Mouse (Mus musculus) myocyte (in vitro differentiated cells): ENCODE measurements around the gene Cep170. TPM values are rescaled to one million over a fixed set of nuclear protein-coding genes. Genes with fewer than 3 reads are reported as not detected.
A peak's percentile ranks its signal among the peaks of the same experiment; 100 is the strongest.
"Not testable (repeated sequence)": the region's sequence is repeated elsewhere in the genome, so short reads cannot be mapped to it uniquely, and the experiment has no call there.

ENCODE experiments used
- H3K27me3 ChIP-seq: one replicate; pipeline ENCODE4 v1.6.1; 2011; ENCODE audit not compliant: control insufficient read depth, insufficient read depth, insufficient read length
- H3K36me3 ChIP-seq: one replicate; pipeline ENCODE4 v1.6.1; 2011; ENCODE audit not compliant: control insufficient read depth, insufficient read depth
- H3K4me2 ChIP-seq: one replicate; pipeline ENCODE4 v1.6.1; 2011; ENCODE audit warnings: low read depth, control low read depth
- H3K4me3 ChIP-seq: one replicate; pipeline ENCODE4 v1.5.1; 2011; ENCODE audit warnings: mild to moderate bottlenecking, control low read depth, moderate library complexity
- H3K79me2 ChIP-seq: one replicate; pipeline ENCODE4 v1.6.1; 2011; ENCODE audit not compliant: control insufficient read depth, insufficient read depth
- H3ac ChIP-seq: one replicate; pipeline ENCODE4 v1.6.1; 2011; ENCODE audit not compliant: control insufficient read depth, insufficient read length
- CEBPB ChIP-seq: IDR thresholded peaks from 2 replicates; pipeline ENCODE4 v1.6.1; 2011; ENCODE audit warnings: mild to moderate bottlenecking, moderate library complexity; ENCODE audit not compliant: poor library complexity, insufficient read depth, severe bottlenecking
- E2F4 ChIP-seq: IDR thresholded peaks from one replicate; pipeline ENCODE4 v1.6.1; 2011; ENCODE audit warnings: mild to moderate bottlenecking, control low read depth, moderate library complexity; ENCODE audit not compliant: insufficient read depth
- MAX ChIP-seq: IDR thresholded peaks from one replicate; pipeline ENCODE4 v1.6.1; 2011; ENCODE audit warnings: low read depth, mild to moderate bottlenecking, control low read depth
- MYOD1 ChIP-seq, 3 experiments: IDR thresholded peaks; one replicate each; pipeline ENCODE4 v1.6.1; 2011; ENCODE audit warnings: control low read depth in 2 of 3, low read depth in 2 of 3, mild to moderate bottlenecking in 2 of 3, moderate library complexity in 1 of 3; ENCODE audit not compliant: insufficient read length in 2 of 3, control insufficient read depth in 1 of 3
- MYOG ChIP-seq, 3 experiments: IDR thresholded peaks; one replicate each; pipeline ENCODE4 v1.6.1; 2011; ENCODE audit warnings: control low read depth in 2 of 3, low read depth in 2 of 3, mild to moderate bottlenecking in 2 of 3; ENCODE audit not compliant: insufficient read length in 2 of 3, control insufficient read depth in 1 of 3, insufficient read depth in 1 of 3
- POLR2A ChIP-seq: IDR thresholded peaks from one replicate; pipeline ENCODE4 v1.6.1; 2011; ENCODE audit warnings: low read depth, mild to moderate bottlenecking, control low read depth, moderate library complexity; ENCODE audit not compliant: insufficient read length
- POLR2AphosphoS2 ChIP-seq: IDR thresholded peaks from one replicate; pipeline ENCODE4 v1.6.1; 2011; ENCODE audit warnings: low read depth, control low read depth; ENCODE audit not compliant: insufficient read length
- SRF ChIP-seq: IDR thresholded peaks from one replicate; pipeline ENCODE4 v1.6.1; 2011; ENCODE audit warnings: low read depth; ENCODE audit not compliant: control insufficient read depth, insufficient read length
- TCF12 ChIP-seq: IDR thresholded peaks from one replicate; pipeline ENCODE4 v1.6.1; 2011; ENCODE audit warnings: mild to moderate bottlenecking, control low read depth; ENCODE audit not compliant: poor library complexity, insufficient read depth, severe bottlenecking
- TCF3 ChIP-seq: IDR thresholded peaks from one replicate; pipeline ENCODE4 v1.6.1; 2011; ENCODE audit warnings: low read depth, control low read depth; ENCODE audit not compliant: insufficient read length
- USF1 ChIP-seq: IDR thresholded peaks from one replicate; pipeline ENCODE4 v1.6.1; 2011; ENCODE audit warnings: low read depth, mild to moderate bottlenecking, control low read depth, moderate library complexity
- polyA plus RNA-seq: library from polyadenylated mRNA; unstranded; fragments of >200 nt; fragmentation: generic; extraction: Trizol; gene quantifications from one replicate; pipeline ENCODE4 v1.2.1, GENCODE M21; 2012; ENCODE audit warnings: missing spikeins

Gene Cep170
- polyA plus RNA-seq, 1 experiment = 15.4 TPM

- Histone ChIP-seq H3ac (no peak overlapping the region), H3K4me2 (no peak overlapping the region), H3K36me3 (no peaks in the 10 kb centered on the region), H3K79me2 (no peaks in the 10 kb centered on the region), H3K27me3 (no peaks in the 10 kb centered on the region), H3K4me3 (no peak overlapping the region)
- TF ChIP-seq POLR2AphosphoS2 (no peak), MYOD1 (IDR thresholded peaks at IDR 0.05; ENCODE audit: control insufficient read depth in 1 of 3, insufficient read length in 2 of 3, low read depth in 2 of 3) (peak in 2 of 3 experiments; percentile 14 to 17), POLR2A (no peak), MYOG (IDR thresholded peaks at IDR 0.05; ENCODE audit: control insufficient read depth in 1 of 3, insufficient read depth in 1 of 3, insufficient read length in 2 of 3, low read depth in 2 of 3) (peak in 1 of 3 experiments; percentile 4), USF1 (no peak), TCF12 (peak; percentile 54)
Measured at GRCm38 (mm10) chr1:176849377-176849776, 35.5 kb upstream of the Cep170 start.

DNA sequence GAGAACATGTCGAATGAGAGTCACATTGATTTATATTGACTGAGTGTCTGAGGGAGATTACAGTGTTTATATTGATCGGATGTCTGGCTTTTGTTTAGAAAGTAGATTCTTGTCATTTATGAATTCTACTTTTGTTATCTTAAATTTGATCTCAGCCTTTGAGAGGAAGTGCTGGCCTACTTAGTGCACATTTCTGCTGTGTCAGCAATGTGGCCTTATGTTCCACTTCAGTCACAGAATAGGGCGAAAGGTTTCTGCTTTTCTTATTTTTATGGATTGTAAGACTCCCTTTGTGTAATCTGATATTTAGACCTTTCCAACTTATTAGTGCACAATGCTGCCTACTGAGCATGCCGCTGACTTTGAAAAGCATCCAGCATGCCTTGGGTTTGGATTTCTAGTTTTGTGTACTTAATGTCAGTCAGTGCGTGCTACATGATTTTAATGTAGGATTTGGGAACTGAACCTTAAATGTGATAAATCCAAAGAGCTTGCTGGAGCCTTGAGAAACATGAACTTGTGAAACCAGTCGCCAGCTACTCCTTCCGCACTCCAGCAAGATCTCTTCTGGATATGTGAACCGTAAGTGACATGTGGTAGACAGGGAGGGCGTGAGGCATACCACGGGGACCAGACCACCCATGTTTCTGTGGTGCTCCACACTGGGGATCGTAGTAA is 34.9 kb upstream of the Cep170 start:
- no peak for TF ChIP-seq MAX
- no peak for TF ChIP-seq TCF3
- no peak for TF ChIP-seq E2F4
- TF ChIP-seq SRF = no peak
- no peak for TF ChIP-seq CEBPB
- no peak for TF ChIP-seq MYOD1 (IDR thresholded peaks at IDR 0.05; ENCODE audit: control insufficient read depth in 1 of 3, insufficient read length in 2 of 3, low read depth in 2 of 3)
- TF ChIP-seq MYOG (IDR thresholded peaks at IDR 0.05; ENCODE audit: control insufficient read depth in 1 of 3, insufficient read depth in 1 of 3, insufficient read length in 2 of 3, low read depth in 2 of 3) = no peak
- Histone ChIP-seq H3K36me3 (no peaks in the 10 kb centered on the region), H3K79me2 (no peaks in the 10 kb centered on the region), H3K4me2 (no peak overlapping the region), H3K4me3 (no peak overlapping the region), H3ac (no peak overlapping the region), H3K27me3 (no peaks in the 10 kb centered on the region)

DNA sequence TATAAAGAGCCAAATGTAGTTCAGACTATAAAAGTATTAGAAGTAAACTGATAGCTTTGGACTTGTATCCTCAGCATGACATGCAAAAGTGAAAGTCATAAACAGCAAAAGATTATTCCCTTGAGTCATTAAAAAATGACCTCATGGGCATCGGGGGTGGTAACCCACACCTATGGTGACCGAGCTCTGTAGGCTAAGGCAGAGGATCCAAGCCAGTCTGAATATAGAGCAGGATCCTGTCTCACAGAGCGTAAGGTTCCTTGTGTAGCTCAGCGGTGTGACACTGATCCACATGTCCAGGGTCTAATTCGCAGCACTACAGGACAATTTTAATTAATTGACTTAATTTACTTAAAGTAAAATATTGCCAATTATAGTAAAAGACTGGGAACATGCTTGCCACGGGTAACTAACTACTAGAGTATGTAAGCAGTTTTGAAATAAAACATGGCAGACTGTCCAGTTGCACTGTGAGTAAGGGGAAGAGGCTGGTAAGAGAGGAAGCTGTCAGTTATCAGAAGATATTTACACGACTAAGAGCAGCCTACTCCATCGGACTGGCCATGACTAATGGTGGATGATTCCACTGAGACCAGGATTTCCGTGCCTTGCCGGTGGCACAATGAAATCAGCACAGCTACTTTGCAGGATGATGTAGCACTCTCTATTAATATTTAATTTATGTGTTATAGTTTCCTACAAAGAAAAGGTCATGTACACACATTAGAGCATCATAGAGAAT is 33.4 kb upstream of the Cep170 start:
- no peak overlapping the region for H3ac ChIP-seq
- no peak overlapping the region for H3K4me3 ChIP-seq
- no peaks in the 10 kb centered on the region for H3K27me3 ChIP-seq
- no peaks in the 10 kb centered on the region for H3K36me3 ChIP-seq
- no peak for TF ChIP-seq SRF
- TF ChIP-seq TCF12 = no peak
- no peak for TF ChIP-seq CEBPB
- no peaks in the 10 kb centered on the region for H3K79me2 ChIP-seq
- H3K4me2 ChIP-seq = peak overlapping the region; percentile 4

DNA sequence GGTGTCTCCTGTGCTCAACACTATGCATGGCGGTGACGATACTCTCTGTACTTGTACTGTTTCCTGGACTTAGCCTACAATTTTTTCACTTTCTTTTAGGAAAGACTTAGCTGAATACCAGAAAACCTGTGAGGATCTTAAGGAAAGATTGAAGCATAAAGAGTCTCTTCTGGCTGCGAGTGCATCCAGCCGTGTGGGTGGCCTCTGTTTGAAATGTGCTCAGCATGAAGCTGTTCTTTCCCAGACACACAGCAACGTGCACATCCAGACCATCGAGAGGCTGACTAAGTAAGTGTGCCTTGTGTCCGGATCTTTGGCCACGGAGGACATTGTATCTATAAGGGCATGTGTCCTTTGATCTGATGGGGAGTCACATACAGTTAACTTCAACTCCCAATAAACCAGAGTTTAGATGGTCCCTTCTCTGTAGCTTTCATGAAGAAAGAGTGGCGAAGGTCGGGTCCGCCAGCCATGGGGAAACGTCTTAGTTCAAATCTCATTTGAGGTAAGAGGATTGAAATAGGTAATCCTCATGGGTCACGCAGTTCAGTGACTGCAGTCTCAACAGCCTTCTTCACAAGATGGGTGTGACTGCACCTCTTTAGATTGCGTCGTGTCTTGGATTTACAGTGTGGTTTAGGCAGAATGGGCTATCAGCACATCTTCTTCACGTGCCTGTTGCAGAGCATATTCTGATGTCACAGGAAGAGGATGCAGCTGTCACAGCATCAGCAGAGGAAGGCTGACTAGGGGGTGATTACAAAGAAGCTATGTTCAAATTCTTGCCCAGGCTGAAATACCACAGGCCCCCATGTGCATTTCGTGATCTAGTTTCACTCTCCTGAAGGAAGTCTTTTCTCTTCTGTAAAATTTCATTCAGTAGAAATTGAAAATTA is 31.5 kb upstream of the Cep170 start:
- Histone ChIP-seq H3K36me3 (no peaks in the 10 kb centered on the region), H3K27me3 (no peaks in the 10 kb centered on the region), H3K79me2 (no peaks in the 10 kb centered on the region), H3K4me3 (no peak overlapping the region), H3ac (no peak overlapping the region), H3K4me2 (peak overlapping the region; percentile 19)
- TF ChIP-seq MAX (no peak), USF1 (no peak), TCF3 (no peak), MYOG (IDR thresholded peaks at IDR 0.05; ENCODE audit: control insufficient read depth in 1 of 3, insufficient read depth in 1 of 3, insufficient read length in 2 of 3, low read depth in 2 of 3) (peak in 1 of 3 experiments; percentile 69), MYOD1 (IDR thresholded peaks at IDR 0.05; ENCODE audit: control insufficient read depth in 1 of 3, insufficient read length in 2 of 3, low read depth in 2 of 3) (peak in 2 of 3 experiments; percentile 57 to 68), SRF (no peak), POLR2A (no peak)

DNA sequence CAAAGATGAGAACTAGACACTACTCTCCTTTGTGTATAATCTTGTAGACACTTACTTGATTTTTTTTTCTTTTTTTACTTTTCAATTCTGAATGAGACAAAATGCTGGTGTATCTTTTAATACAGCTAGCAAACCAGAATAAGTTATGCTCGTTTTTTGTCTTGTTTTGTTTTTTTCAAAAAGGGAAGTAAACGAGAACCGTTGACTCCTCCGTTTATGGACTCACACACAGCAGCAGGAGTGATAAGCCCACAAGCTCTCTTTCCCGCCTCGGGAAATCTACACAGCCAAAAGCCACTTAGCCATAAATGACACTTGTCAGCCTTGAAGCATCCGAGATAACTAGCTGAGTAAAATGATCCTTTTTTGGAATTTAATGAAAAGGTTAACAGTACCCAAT is 22.7 kb upstream of the Cep170 start:
- not testable (repeated sequence) for H3K36me3 ChIP-seq, H3ac ChIP-seq, H3K27me3 ChIP-seq, H3K4me3 ChIP-seq, H3K79me2 ChIP-seq, H3K4me2 ChIP-seq
